Mouse (Mus musculus): ENCODE data around the gene Dph3. TPM values are rescaled to one million over a fixed set of nuclear protein-coding genes. Genes with fewer than 3 reads are reported as not detected.
A peak's percentile ranks its signal among the peaks of the same experiment; 100 is the strongest.
"Not testable (repeated sequence)": the region's sequence is repeated elsewhere in the genome, so short reads cannot be mapped to it uniquely, and the experiment has no call there.

Gene Dph3
- polyA plus RNA-seq, 1 experiment from 2014 or later: 76.6 TPM

DNA sequence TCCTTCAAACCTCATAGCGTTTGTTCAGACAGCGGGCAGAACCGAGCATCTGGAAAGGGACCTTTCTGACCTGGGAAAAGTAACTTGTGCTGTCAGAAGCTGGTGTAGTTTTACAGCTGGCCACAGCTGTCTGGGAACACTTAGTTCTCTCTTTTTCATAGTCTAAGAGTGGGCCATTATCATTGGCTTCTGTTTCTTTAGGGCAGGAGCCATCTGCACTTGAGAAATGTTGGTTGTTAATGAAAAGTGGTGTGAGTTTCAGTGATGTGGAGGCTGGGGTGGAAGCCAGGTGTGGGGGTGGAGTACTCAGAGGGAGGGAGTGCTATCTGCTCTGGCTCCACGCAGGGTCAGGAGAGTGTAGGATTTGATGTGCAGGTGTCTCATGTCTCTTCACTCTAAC lies 5.6 kb upstream of the Dph3 start:
- no peaks in the 10 kb centered on the region for H3K4me1 ChIP-seq (replicated peaks; ENCODE audit: control insufficient read depth, insufficient read depth, low read length)
- no peak overlapping the region for H3K9ac ChIP-seq (ENCODE audit: low read length)
- no peak overlapping the region for H3K4me3 ChIP-seq (ENCODE audit: low read length)
- ATAC-seq (ENCODE audit: low read depth): no peak
- peaks cover 6% of the 10 kb centered on the region for H3K36me3 ChIP-seq (ENCODE audit: control insufficient read depth, insufficient read depth, low read length)
- H3K9me3 ChIP-seq (ENCODE audit: control insufficient read depth, low read length): no peaks in the 10 kb centered on the region
- 39% methylated on average over 4 of the region's 4 CpGs for WGBS
- H3K27ac ChIP-seq (ENCODE audit: low read length): no peak overlapping the region
- no peaks in the 10 kb centered on the region for H3K27me3 ChIP-seq (ENCODE audit: control insufficient read depth, insufficient read depth, low read depth, low read length)
- no peak overlapping the region for H3K4me2 ChIP-seq (ENCODE audit: low read depth, low read length)

DNA sequence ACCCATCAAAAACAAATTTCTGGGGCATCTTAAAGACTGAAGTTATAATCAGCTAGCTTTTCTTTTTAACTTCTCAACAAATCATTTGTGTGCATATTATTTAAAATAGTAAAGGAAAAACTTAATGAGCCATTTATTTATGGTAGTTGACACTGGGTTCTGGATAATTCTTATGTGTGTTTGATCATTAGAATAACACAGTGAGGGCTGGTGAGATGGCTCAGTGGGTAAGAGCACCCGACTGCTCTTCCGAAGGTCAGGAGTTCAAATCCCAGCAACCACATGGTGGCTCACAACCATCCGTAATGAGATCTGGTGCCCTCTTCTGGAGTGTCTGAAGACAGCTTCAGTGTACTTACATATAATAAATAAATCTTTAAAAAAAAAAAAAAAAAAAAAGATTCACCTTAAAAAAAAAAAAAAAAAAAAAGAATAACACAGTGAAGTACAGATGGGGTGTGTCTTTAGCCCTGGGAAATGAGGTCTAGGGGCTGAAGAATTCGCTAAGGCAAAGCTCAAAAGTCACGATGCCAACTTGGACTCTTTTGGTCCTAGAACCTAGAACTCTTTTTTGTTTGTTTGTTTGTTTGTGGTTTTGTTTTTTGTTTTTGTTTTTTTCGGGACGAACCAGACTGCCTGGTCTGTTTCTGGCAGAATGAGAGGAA lies 2.2 kb upstream of the Dph3 start:
- WGBS: 81% methylated on average over 7 of the region's 7 CpGs
- not testable (repeated sequence) for H3K4me2 ChIP-seq (ENCODE audit: low read depth, low read length); H3K9ac ChIP-seq (ENCODE audit: low read length); H3K4me3 ChIP-seq (ENCODE audit: low read length); ATAC-seq (ENCODE audit: low read depth); H3K9me3 ChIP-seq (ENCODE audit: control insufficient read depth, low read length); H3K27me3 ChIP-seq (ENCODE audit: control insufficient read depth, insufficient read depth, low read depth, low read length); H3K36me3 ChIP-seq (ENCODE audit: control insufficient read depth, insufficient read depth, low read length); H3K4me1 ChIP-seq (replicated peaks; ENCODE audit: control insufficient read depth, insufficient read depth, low read length); H3K27ac ChIP-seq (ENCODE audit: low read length)

DNA sequence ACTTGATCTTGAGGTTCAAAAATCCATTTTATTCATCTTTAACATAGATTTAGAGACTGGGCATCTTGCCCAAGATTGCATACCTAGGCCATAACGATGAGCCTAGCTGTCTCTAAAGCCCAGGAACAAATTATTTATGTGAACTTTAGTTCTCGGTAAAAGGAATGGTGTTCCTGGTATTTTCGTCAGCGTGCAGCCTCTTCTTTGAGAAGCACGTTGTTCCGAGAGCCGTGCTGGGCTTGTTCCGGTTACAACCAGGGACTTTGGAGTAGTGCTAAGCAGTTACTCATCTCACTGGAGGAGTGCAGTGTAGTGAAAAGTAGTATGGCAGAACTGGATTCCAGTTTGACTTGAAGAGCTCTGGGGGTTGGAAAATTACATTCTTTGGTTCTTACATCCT lies 697 bp upstream of the Dph3 start:
- H3K27ac ChIP-seq (ENCODE audit: low read length): peak overlapping the region; percentile 75
- H3K4me1 ChIP-seq (replicated peaks; ENCODE audit: control insufficient read depth, insufficient read depth, low read length): 0 out of 2 replicates have a peak, but pooled peaks cover 3% of the 10 kb centered on the region
- H3K9ac ChIP-seq (ENCODE audit: low read length): peak overlapping the region; percentile 74
- WGBS: 9% methylated on average over 8 of the region's 8 CpGs
- H3K4me3 ChIP-seq (ENCODE audit: low read length): peak overlapping the region; percentile 79
- no peak for ATAC-seq (ENCODE audit: low read depth)
- peak overlapping the region; percentile 83 for H3K4me2 ChIP-seq (ENCODE audit: low read depth, low read length)
- peaks cover 15% of the 10 kb centered on the region for H3K36me3 ChIP-seq (ENCODE audit: control insufficient read depth, insufficient read depth, low read length)
- H3K9me3 ChIP-seq (ENCODE audit: control insufficient read depth, low read length): no peaks in the 10 kb centered on the region
- H3K27me3 ChIP-seq (ENCODE audit: control insufficient read depth, insufficient read depth, low read depth, low read length): no peaks in the 10 kb centered on the region

- Histone ChIP-seq H3K27me3 (ENCODE audit: control insufficient read depth, insufficient read depth, low read depth, low read length) (no peaks in the 10 kb centered on the region), H3K4me2 (ENCODE audit: low read depth, low read length) (peak within 1 kb of the TSS; percentile 83), H3K36me3 (ENCODE audit: control insufficient read depth, insufficient read depth, low read length) (peaks cover 20% of the 10 kb centered on the region), H3K4me1 (replicated peaks; ENCODE audit: control insufficient read depth, insufficient read depth, low read length) (0 out of 2 replicates have a peak, but pooled peaks cover 3% of the 10 kb centered on the region), H3K27ac (ENCODE audit: low read length) (peak within 1 kb of the TSS; percentile 75), H3K9ac (ENCODE audit: low read length) (peak within 1 kb of the TSS; percentile 75), H3K9me3 (ENCODE audit: control insufficient read depth, low read length) (no peaks in the 10 kb centered on the region), H3K4me3 (ENCODE audit: low read length) (peak within 1 kb of the TSS; percentile 79)
- peak; percentile 96 for ATAC-seq (ENCODE audit: low read depth)
- WGBS: 2% methylated on average over 22 of the region's 22 CpGs
These were observed 606 bp downstream of the Dph3 start, which contains the start of gene Oxnad1 for GRCm38 (mm10) chr14:32084761-32085485. Gene Oxnad1, plus strand, starts transcription at chr14:32085374.

DNA sequence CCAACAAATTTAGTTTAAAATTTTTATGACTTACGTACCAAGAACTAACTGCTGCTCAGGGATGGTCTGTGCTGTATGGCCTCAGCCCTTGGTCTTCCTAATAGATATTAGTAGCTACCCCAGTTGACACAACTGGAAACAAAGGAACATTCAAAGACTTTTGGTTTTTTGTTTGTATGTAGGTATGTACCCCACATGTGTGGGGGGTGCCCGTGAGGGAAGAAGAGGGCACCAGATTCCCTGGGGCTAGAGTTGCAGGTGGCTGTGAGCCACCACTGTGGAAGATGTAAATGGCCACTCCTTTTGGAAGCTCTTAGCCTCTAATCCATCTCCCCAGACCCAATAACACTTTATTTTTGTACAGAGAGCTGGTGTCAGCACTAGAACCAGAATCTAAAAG lies 2.1 kb downstream of the Dph3 start:
- no peak overlapping the region for H3K9ac ChIP-seq (ENCODE audit: low read length)
- H3K4me3 ChIP-seq (ENCODE audit: low read length): no peak overlapping the region
- H3K27ac ChIP-seq (ENCODE audit: low read length): no peak overlapping the region
- H3K27me3 ChIP-seq (ENCODE audit: control insufficient read depth, insufficient read depth, low read depth, low read length): no peaks in the 10 kb centered on the region
- 90% methylated on average over 2 of the region's 2 CpGs for WGBS
- H3K4me1 ChIP-seq (replicated peaks; ENCODE audit: control insufficient read depth, insufficient read depth, low read length): 0 out of 2 replicates have a peak, but pooled peaks cover 3% of the 10 kb centered on the region
- peaks cover 20% of the 10 kb centered on the region for H3K36me3 ChIP-seq (ENCODE audit: control insufficient read depth, insufficient read depth, low read length)
- ATAC-seq (ENCODE audit: low read depth): no peak
- no peak overlapping the region for H3K4me2 ChIP-seq (ENCODE audit: low read depth, low read length)
- H3K9me3 ChIP-seq (ENCODE audit: control insufficient read depth, low read length): no peaks in the 10 kb centered on the region

GRCm38 (mm10) chr14:32082891-32083290 lies 2.6 kb downstream of the Dph3 start:
- no peak for ATAC-seq (ENCODE audit: low read depth)
- WGBS: 85% methylated on average over 6 of the region's 6 CpGs
- Histone ChIP-seq H3K4me2 (ENCODE audit: low read depth, low read length) (no peak overlapping the region), H3K9me3 (ENCODE audit: control insufficient read depth, low read length) (no peaks in the 10 kb centered on the region), H3K4me1 (replicated peaks; ENCODE audit: control insufficient read depth, insufficient read depth, low read length) (0 out of 2 replicates have a peak, but pooled peaks cover 3% of the 10 kb centered on the region), H3K4me3 (ENCODE audit: low read length) (no peak overlapping the region), H3K27ac (ENCODE audit: low read length) (no peak overlapping the region), H3K27me3 (ENCODE audit: control insufficient read depth, insufficient read depth, low read depth, low read length) (no peaks in the 10 kb centered on the region), H3K36me3 (ENCODE audit: control insufficient read depth, insufficient read depth, low read length) (peaks cover 20% of the 10 kb centered on the region), H3K9ac (ENCODE audit: low read length) (no peak overlapping the region)

- 0 out of 2 replicates have a peak, but pooled peaks cover 3% of the 10 kb centered on the region for H3K4me1 ChIP-seq (replicated peaks; ENCODE audit: control insufficient read depth, insufficient read depth, low read length)
- WGBS: 83% methylated on average over 10 of the region's 10 CpGs
These were observed 4.5 kb downstream of the Dph3 start for GRCm38 (mm10) chr14:32081026-32081425.

DNA sequence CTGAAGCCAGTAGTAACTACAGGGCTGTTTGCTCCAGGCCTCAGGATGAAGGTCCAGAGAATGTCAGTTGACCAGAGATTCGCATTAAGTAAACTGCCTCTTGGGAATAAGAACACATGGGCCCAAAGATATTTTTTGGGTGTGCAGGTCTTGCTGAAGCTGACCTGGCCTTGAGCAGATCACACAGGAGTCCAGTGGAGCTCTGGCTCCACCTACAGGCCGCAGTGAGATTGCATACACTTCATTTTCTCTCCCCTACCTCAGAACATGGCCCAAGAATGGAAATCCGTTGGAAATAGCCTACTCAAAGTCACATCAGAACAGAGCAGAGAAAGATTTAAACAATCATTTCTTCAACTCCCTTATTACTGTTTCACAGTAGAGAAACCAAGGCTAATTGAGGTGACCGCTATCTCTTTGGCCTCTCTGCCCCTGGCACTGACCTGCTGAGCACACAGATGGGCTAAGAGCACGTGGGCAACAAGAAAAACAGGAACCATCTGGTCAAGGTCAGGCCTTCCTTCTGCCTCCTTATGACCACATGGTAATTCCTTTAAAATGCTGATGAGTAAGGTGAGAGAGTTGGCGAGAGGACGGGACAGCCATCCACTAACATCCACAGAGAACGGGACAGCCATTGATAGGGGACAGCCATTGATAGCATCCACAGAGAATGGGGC lies 8.5 kb downstream of the Dph3 start:
- peaks cover 10% of the 10 kb centered on the region for H3K36me3 ChIP-seq (ENCODE audit: control insufficient read depth, insufficient read depth, low read length)
- ATAC-seq (ENCODE audit: low read depth): no peak; the same call in 1 of the 2 replicates
- 49% methylated on average over 8 of the region's 8 CpGs for WGBS
- H3K27me3 ChIP-seq (ENCODE audit: control insufficient read depth, insufficient read depth, low read depth, low read length): no peaks in the 10 kb centered on the region
- no peak overlapping the region for H3K9ac ChIP-seq (ENCODE audit: low read length)
- H3K27ac ChIP-seq (ENCODE audit: low read length): no peak overlapping the region
- no peak overlapping the region for H3K4me3 ChIP-seq (ENCODE audit: low read length)
- H3K4me1 ChIP-seq (replicated peaks; ENCODE audit: control insufficient read depth, insufficient read depth, low read length): peaks cover 4% of the 10 kb centered on the region; the same call in 1 of the 2 replicates
- no peaks in the 10 kb centered on the region for H3K9me3 ChIP-seq (ENCODE audit: control insufficient read depth, low read length)
- H3K4me2 ChIP-seq (ENCODE audit: low read depth, low read length): no peak overlapping the region

More at GRCm38 (mm10) chr14:32081026-32081425, 4.5 kb downstream of the Dph3 start:
- no peak for ATAC-seq (ENCODE audit: low read depth)
- no peak overlapping the region for H3K27ac ChIP-seq (ENCODE audit: low read length)
- no peak overlapping the region for H3K4me3 ChIP-seq (ENCODE audit: low read length)
- no peaks in the 10 kb centered on the region for H3K9me3 ChIP-seq (ENCODE audit: control insufficient read depth, low read length)
- H3K36me3 ChIP-seq (ENCODE audit: control insufficient read depth, insufficient read depth, low read length): peaks cover 20% of the 10 kb centered on the region
- no peak overlapping the region for H3K9ac ChIP-seq (ENCODE audit: low read length)
- H3K4me2 ChIP-seq (ENCODE audit: low read depth, low read length): no peak overlapping the region
- no peaks in the 10 kb centered on the region for H3K27me3 ChIP-seq (ENCODE audit: control insufficient read depth, insufficient read depth, low read depth, low read length)

DNA sequence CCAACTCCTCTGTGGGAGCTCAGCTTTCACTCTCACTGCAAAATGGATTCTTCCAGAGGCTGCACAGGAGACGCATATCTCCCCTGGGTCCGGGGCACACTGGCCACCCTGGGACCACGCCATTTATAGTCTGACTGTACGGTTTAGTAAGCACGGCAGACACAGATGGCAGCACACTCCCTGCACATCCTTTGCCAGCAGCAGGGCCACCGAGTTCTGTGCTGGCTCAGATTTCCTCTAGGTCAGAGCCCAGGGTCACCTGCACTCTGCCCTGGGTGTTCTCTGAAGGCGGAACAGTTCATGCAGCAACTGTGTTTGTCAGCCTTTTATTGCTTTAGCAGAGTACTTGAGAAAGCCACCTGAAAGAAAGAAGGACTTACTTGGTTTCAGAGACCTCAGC lies 11.6 kb downstream of the Dph3 start:
- Histone ChIP-seq H3K9me3 (ENCODE audit: control insufficient read depth, low read length) (no peaks in the 10 kb centered on the region), H3K36me3 (ENCODE audit: control insufficient read depth, insufficient read depth, low read length) (no peaks in the 10 kb centered on the region; the same call in 1 of the 2 replicates), H3K4me2 (ENCODE audit: low read depth, low read length) (no peak overlapping the region), H3K27me3 (ENCODE audit: control insufficient read depth, insufficient read depth, low read depth, low read length) (no peaks in the 10 kb centered on the region), H3K4me1 (replicated peaks; ENCODE audit: control insufficient read depth, insufficient read depth, low read length) (peaks cover 4% of the 10 kb centered on the region; the same call in 1 of the 2 replicates), H3K27ac (ENCODE audit: low read length) (no peak overlapping the region), H3K4me3 (ENCODE audit: low read length) (no peak overlapping the region), H3K9ac (ENCODE audit: low read length) (no peak overlapping the region)
- ATAC-seq (ENCODE audit: low read depth): no peak
- 59% methylated on average over 7 of the region's 7 CpGs for WGBS
